Mouse (Mus musculus) spleen, postnatal 4 days (tissue): ENCODE results near the gene Spag5.
A peak's percentile ranks its signal among the peaks of the same experiment; 100 is the strongest.

Experiments used
- DNase-seq, 2 experiments: peaks; one replicate each; pipeline ENCODE4 v3.0.0; 2022; ENCODE audit warnings: low spot score in 2 of 2

Spag5 gene

GRCm38 (mm10) chr11:78349441-78350358 lies 48.4 kb downstream of the Spag5 start:
- peak in 1 of 2 experiments; percentile 27 for DNase-seq

GRCm38 (mm10) chr11:78353081-78353480 lies 51.8 kb downstream of the Spag5 start:
- peak in 1 of 2 experiments; percentile 56 for DNase-seq

- DNase-seq: no peak
These were observed 53.6 kb downstream of the Spag5 start for GRCm38 (mm10) chr11:78354905-78355304.

- DNase-seq: peak; percentile 66 to 92
These were observed 54.3 kb downstream of the Spag5 start for GRCm38 (mm10) chr11:78355471-78356238.

GRCm38 (mm10) chr11:78358330-78359007 lies 57.1 kb downstream of the Spag5 start:
- DNase-seq: peak; percentile 56 to 81

- peak; percentile 79 to 89 for DNase-seq
These were observed 58.9 kb downstream of the Spag5 start for GRCm38 (mm10) chr11:78360125-78360788.

- no peak for DNase-seq
These were observed 59.4 kb downstream of the Spag5 start for GRCm38 (mm10) chr11:78360789-78361131.

- DNase-seq: no peak
These were observed 62.1 kb downstream of the Spag5 start for GRCm38 (mm10) chr11:78363309-78364007.

- DNase-seq: no peak
These were observed 62.8 kb downstream of the Spag5 start for GRCm38 (mm10) chr11:78364103-78364502.

- no peak for DNase-seq
These were observed 66.3 kb downstream of the Spag5 start for GRCm38 (mm10) chr11:78367456-78368225.

- no peak for DNase-seq
These were observed 69.1 kb downstream of the Spag5 start for GRCm38 (mm10) chr11:78370389-78370788.

GRCm38 (mm10) chr11:78371711-78372110 lies 70.4 kb downstream of the Spag5 start:
- no peak for DNase-seq
